Mouse (Mus musculus) hindbrain, postnatal 0 days (tissue): Measurements from ENCODE around the gene Mxd1. TPM values are rescaled to one million over a fixed set of nuclear protein-coding genes. Genes with fewer than 3 reads are reported as not detected.

Experiments
- ATAC-seq: fragments of 200-750 bp; cut with Nextera tagmentation; 2 replicates; pipeline ENCODE4 v1.8.0; 2017; ENCODE audit warnings: mild to moderate bottlenecking, moderate TSS enrichment, moderate library complexity
- DNase-seq: peaks from one replicate; pipeline ENCODE4 v3.0.0-alpha.2; 2015; ENCODE audit warnings: low spot score
- H3K27ac ChIP-seq: fragments of 300-500 bp; sonication (generic); 2 replicates; pipeline ENCODE4 v1.5.1; 2014; ENCODE audit warnings: mild to moderate bottlenecking
- H3K27me3 ChIP-seq: fragments of 300-500 bp; sonication (generic); 2 replicates; pipeline ENCODE4 v1.6.1; 2014; ENCODE audit warnings: low read length, mixed read lengths; ENCODE audit not compliant: insufficient read depth
- H3K36me3 ChIP-seq: fragments of 300-500 bp; sonication (generic); 2 replicates; pipeline ENCODE4 v1.6.1; 2014; ENCODE audit warnings: low read length, mixed read lengths; ENCODE audit not compliant: insufficient read depth
- H3K4me1 ChIP-seq: fragments of 300-500 bp; sonication (generic); 2 replicates; pipeline ENCODE4 v1.6.1; 2014; ENCODE audit warnings: antibody characterized with exemption, low read length, mixed read lengths; ENCODE audit not compliant: insufficient read depth
- H3K4me2 ChIP-seq: fragments of 300-500 bp; sonication (generic); 2 replicates; pipeline ENCODE4 v1.6.1; 2014; ENCODE audit warnings: low read depth, mild to moderate bottlenecking, low read length, moderate library complexity, mixed read lengths
- H3K4me3 ChIP-seq: fragments of 300-500 bp; sonication (generic); 2 replicates; pipeline ENCODE4 v1.5.1; 2014; ENCODE audit warnings: low read length
- H3K9ac ChIP-seq: fragments of 300-500 bp; sonication (generic); replicated peaks from 2 replicates; pipeline ENCODE4 v1.6.1; 2014; ENCODE audit warnings: mild to moderate bottlenecking, low read length, moderate library complexity, mixed read lengths
- H3K9me3 ChIP-seq: fragments of 300-500 bp; sonication (generic); 2 replicates; pipeline ENCODE4 v1.6.1; 2016; ENCODE audit warnings: low read length, mixed read lengths
- CTCF ChIP-seq: IDR thresholded peaks from 2 replicates; pipeline ENCODE4 v1.5.1; 2016; ENCODE audit warnings: antibody characterized with exemption, control low read depth, low read depth
- WGBS: fragments of 180-500 bp; shearing (Covaris S2); extraction: QIAGEN DNeasy Blood & Tissue Kit; methylation state at CpG from one replicate; pipeline ENCODE4 v1.1.7; 2014; 5-methylcytosine and 5-hydroxymethylcytosine counted together
- polyA plus RNA-seq: library from polyadenylated mRNA; unstranded; fragments of >200 nt; fragmentation: Nextera tagmentation; extraction: Ambion mirVana; gene quantifications from 2 replicates; pipeline ENCODE4 v1.2.1, GENCODE M21; 2015
- total RNA-seq: library from RNA; depleted of rRNA; stranded (reverse); fragments of >200 nt; gene quantifications from 2 replicates; pipeline ENCODE4 v1.2.3, GENCODE M21; 2014

Gene Mxd1
- total and polyA plus RNA-seq, 2 experiments from 2014 or later: 12.0 to 12.8 TPM

- Histone ChIP-seq H3K4me3 (no peak overlapping the region), H3K27me3 (no peaks in the 10 kb centered on the region), H3K9ac (no peak overlapping the region), H3K9me3 (no peaks in the 10 kb centered on the region), H3K4me1 (no peaks in the 10 kb centered on the region), H3K4me2 (no peak overlapping the region), H3K27ac (no peak overlapping the region), H3K36me3 (no peaks in the 10 kb centered on the region)
- DNase-seq (no peak), ATAC-seq (no peak)
- no peak for TF ChIP-seq CTCF
- 77% methylated on average over 3 of the region's 3 CpGs for WGBS
Measured at GRCm38 (mm10) chr6:86640161-86640560, 28.8 kb downstream of the Mxd1 start.

GRCm38 (mm10) chr6:86639180-86640160 lies 29.5 kb downstream of the Mxd1 start:
- no peak for TF ChIP-seq CTCF
- no peaks in the 10 kb centered on the region for H3K27me3 ChIP-seq
- H3K4me1 ChIP-seq: no peaks in the 10 kb centered on the region
- no peak for DNase-seq
- H3K4me2 ChIP-seq: no peak overlapping the region
- H3K9me3 ChIP-seq: no peaks in the 10 kb centered on the region
- 83% methylated on average over 18 of the region's 18 CpGs for WGBS
- no peak overlapping the region for H3K9ac ChIP-seq
- no peak overlapping the region for H3K4me3 ChIP-seq
- ATAC-seq: no peak
- H3K27ac ChIP-seq: no peak overlapping the region
- no peaks in the 10 kb centered on the region for H3K36me3 ChIP-seq

GRCm38 (mm10) chr6:86638434-86638833 lies 30.5 kb downstream of the Mxd1 start:
- no peak overlapping the region for H3K9ac ChIP-seq
- 14% methylated on average over 2 of the region's 2 CpGs for WGBS
- no peak overlapping the region for H3K27ac ChIP-seq
- H3K27me3 ChIP-seq: no peaks in the 10 kb centered on the region
- no peaks in the 10 kb centered on the region for H3K4me1 ChIP-seq
- H3K9me3 ChIP-seq: no peaks in the 10 kb centered on the region
- DNase-seq (peak; percentile 23), ATAC-seq (no peak)
- H3K4me3 ChIP-seq: no peak overlapping the region
- TF ChIP-seq CTCF: peak; percentile 65
- H3K36me3 ChIP-seq: no peaks in the 10 kb centered on the region
- no peak overlapping the region for H3K4me2 ChIP-seq

GRCm38 (mm10) chr6:86637860-86638259 lies 31.1 kb downstream of the Mxd1 start:
- H3K9ac ChIP-seq: no peak overlapping the region
- no peaks in the 10 kb centered on the region for H3K9me3 ChIP-seq
- no peak overlapping the region for H3K4me2 ChIP-seq
- ATAC-seq (no peak), DNase-seq (no peak)
- no peak overlapping the region for H3K4me3 ChIP-seq
- no peak for TF ChIP-seq CTCF
- WGBS: 80% methylated on average over 2 of the region's 2 CpGs
- no peaks in the 10 kb centered on the region for H3K27me3 ChIP-seq
- no peaks in the 10 kb centered on the region for H3K4me1 ChIP-seq
- H3K27ac ChIP-seq: no peak overlapping the region
- H3K36me3 ChIP-seq: no peaks in the 10 kb centered on the region

GRCm38 (mm10) chr6:86637171-86637835 lies 31.7 kb downstream of the Mxd1 start:
- H3K27ac ChIP-seq: no peak overlapping the region
- DNase-seq: no peak
- H3K9ac ChIP-seq: no peak overlapping the region
- TF ChIP-seq CTCF: no peak
- no peaks in the 10 kb centered on the region for H3K27me3 ChIP-seq
- no peaks in the 10 kb centered on the region for H3K4me1 ChIP-seq
- no peaks in the 10 kb centered on the region for H3K9me3 ChIP-seq
- 64% methylated on average over 4 of the region's 4 CpGs for WGBS
- no peaks in the 10 kb centered on the region for H3K36me3 ChIP-seq
- ATAC-seq: no peak
- no peak overlapping the region for H3K4me3 ChIP-seq
- no peak overlapping the region for H3K4me2 ChIP-seq

- Histone ChIP-seq H3K9ac (no peak overlapping the region), H3K27me3 (no peaks in the 10 kb centered on the region), H3K4me1 (no peaks in the 10 kb centered on the region), H3K4me3 (no peak overlapping the region), H3K36me3 (no peaks in the 10 kb centered on the region), H3K4me2 (no peak overlapping the region), H3K9me3 (no peaks in the 10 kb centered on the region), H3K27ac (no peak overlapping the region)
- ATAC-seq: no peak
- 72% methylated on average over 2 of the region's 2 CpGs for WGBS
- DNase-seq: no peak
- no peak for TF ChIP-seq CTCF
Measured at GRCm38 (mm10) chr6:86636495-86636894, 32.5 kb downstream of the Mxd1 start.
